Mouse (Mus musculus) liver, embryonic 14 days (tissue): ENCODE data around the gene Sept14. TPM values are rescaled to one million over a fixed set of nuclear protein-coding genes. Genes with fewer than 3 reads are reported as not detected.

Experiments
- polyA plus RNA-seq: library from polyadenylated mRNA; depleted of rRNA; stranded (reverse); fragments of >200 nt; gene quantifications from 2 replicates; pipeline ENCODE4 v1.2.3, GENCODE M21; 2012; rRNA removed

The Sept14 gene
- not detected in 2 replicates for polyA plus RNA-seq

GRCm38 (mm10) chr5:129708412-129708811 lies at the start of gene Sept14:
Gene Sept14 (minus strand): TSS chr5:129708512.

GRCm38 (mm10) chr5:129724834-129725773 lies 16.8 kb upstream of the Sept14 start, which contains the start of gene Nipsnap2:
Gene Nipsnap2 (plus strand): TSS chr5:129725063.

GRCm38 (mm10) chr5:129715326-129715861 lies 7.1 kb upstream of the Sept14 start, which contains the start of gene Mrps17:
Gene Mrps17 (plus strand): TSS chr5:129715497.

GRCm38 (mm10) chr5:129670036-129670458 lies 38.3 kb downstream of the Sept14 start, which contains the start of gene Zfp11:
Gene Zfp11 (minus strand): TSS chr5:129670099.

Other genes with a start within 250 kb of the Sept14 start
- gene Sfswap, start 207.3 kb downstream of the Sept14 start, polyA plus RNA-seq = 27.6 and 28.4 TPM in 2 replicates
- gene Mmp17, start 124.3 kb downstream of the Sept14 start, polyA plus RNA-seq = 0.19 and 0.21 TPM in 2 replicates
- gene Zfp11, start 38.4 kb downstream of the Sept14 start, polyA plus RNA-seq = 0.77 and 0.82 TPM in 2 replicates
- 50.8 and 63.4 TPM in 2 replicates for gene Mrps17, start 7.0 kb upstream of the Sept14 start, polyA plus RNA-seq
- gene Nipsnap2, start 16.6 kb upstream of the Sept14 start, polyA plus RNA-seq = 14.4 and 16.4 TPM in 2 replicates
- 29.6 and 34.6 TPM in 2 replicates for gene Psph, start 78.9 kb upstream of the Sept14 start, polyA plus RNA-seq
- gene Sumf2, start 138.5 kb upstream of the Sept14 start, polyA plus RNA-seq = 8.5 and 8.6 TPM in 2 replicates
- gene Chchd2, start 179.0 kb upstream of the Sept14 start, polyA plus RNA-seq = 477 and 534 TPM in 2 replicates
- gene Zbed5, start 187.2 kb upstream of the Sept14 start, polyA plus RNA-seq = 0.84 and 0.89 TPM in 2 replicates
- 0.08 and 0.12 TPM in 2 replicates for gene Phkg1, start 190.0 kb upstream of the Sept14 start, polyA plus RNA-seq
- gene Nupr1l, start 200.0 kb upstream of the Sept14 start, polyA plus RNA-seq = 0.32 and 0.44 TPM in 2 replicates
- 15.6 and 17.8 TPM in 2 replicates for gene Vkorc1l1, start 233.5 kb upstream of the Sept14 start, polyA plus RNA-seq